Mouse (Mus musculus): ENCODE measurements around the gene Skint11.
"Not testable (repeated sequence)": the region's sequence is repeated elsewhere in the genome, so short reads cannot be mapped to it uniquely, and the experiment has no call there.

The Skint11 gene

DNA sequence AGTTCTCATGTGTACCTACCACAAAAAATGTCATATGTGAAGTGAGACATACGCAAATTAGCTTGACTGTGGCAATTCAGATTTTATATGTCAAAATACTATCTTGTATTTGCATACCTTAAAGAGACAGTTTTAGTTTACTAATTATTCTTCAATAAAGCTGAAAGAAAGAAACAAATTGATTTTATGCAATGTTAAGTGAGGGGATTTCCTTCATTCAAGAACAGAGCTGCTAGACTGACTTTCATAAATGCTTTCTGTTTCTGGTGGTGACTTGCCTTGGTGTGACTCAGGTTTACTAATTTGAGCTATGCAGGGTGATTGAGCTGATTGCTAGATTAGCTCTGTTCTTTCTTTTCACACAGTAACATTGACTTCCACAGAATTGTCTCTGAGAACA, at the start of gene Skint11:
Skint11 (plus strand) TSS at position 301 of the 400 bp plus-strand sequence.
- DNase-seq (ENCODE audit: low spot score) = no peak

DNA sequence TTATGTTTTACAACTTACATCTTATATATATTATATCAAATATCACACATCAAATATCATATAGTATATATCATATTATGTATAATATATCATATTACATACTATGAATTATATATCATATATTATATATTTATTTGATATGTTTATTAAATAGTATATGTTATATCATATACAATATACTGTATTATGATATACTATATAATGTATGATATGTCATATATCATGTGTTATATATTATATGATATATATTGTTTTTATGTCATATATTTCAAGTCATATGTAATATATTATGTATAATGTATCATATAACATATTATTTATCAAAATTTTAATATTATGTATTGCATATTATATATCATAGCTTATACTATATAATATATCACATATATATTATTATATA, 2.0 kb upstream of the Skint11 start:
- DNase-seq (ENCODE audit: low spot score) = no peak

DNA sequence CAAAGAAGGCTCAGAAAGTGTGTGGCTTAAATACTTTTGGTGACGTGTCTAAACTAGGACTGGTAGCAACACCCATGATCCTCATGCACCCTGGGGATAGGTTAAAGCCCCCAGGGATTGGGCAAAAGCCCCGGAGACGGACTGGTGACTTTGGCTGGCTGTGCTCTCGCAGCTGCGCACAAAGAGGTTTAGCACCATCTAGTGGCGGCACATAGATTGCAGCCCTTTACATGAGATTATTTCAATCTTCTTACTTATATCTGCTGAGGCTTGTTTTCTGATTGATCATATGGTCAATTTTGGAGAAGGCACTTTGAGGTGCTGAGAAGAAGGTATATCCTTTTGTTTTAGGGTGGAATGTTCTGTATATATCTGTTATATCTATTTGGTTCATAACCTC, 9.7 kb downstream of the Skint11 start:
- not testable (repeated sequence) for DNase-seq (ENCODE audit: low spot score)

DNA sequence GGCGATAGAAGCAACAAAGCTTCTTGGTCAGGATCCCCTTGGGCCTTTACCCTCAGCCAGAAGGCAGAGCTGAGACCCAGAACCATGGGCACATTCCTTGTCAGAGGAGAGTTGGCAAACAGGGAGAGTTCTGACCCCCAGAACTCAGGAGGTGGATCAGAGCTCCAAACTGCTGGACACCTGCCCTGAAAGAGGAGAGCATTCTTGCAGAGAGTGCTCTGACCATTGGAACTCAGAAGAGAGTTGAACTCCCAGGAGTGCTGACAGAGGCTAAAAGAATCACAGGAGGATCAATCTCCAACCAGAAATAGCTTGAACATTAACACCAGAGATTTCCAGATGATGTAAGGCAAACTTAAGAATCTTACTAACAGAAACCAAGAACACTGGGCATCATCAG, 93.7 kb downstream of the Skint11 start:
- not testable (repeated sequence) for DNase-seq (ENCODE audit: low spot score)
